Mouse (Mus musculus): ENCODE measurements around the gene Col4a3bp.

Gene Col4a3bp

GRCm38 (mm10) chr13:96542081-96542889 is at the start of gene Col4a3bp, which contains the start of gene Polk:
Gene Col4a3bp (plus strand): TSS chr13:96542618.
Gene Polk (minus strand): TSS chr13:96542579.
- DNase-seq, result peak; percentile 98

- no peak for DNase-seq
These were observed 45.8 kb upstream of the Col4a3bp start for GRCm38 (mm10) chr13:96496630-96497029.

GRCm38 (mm10) chr13:96499891-96500290 is 42.5 kb upstream of the Col4a3bp start:
- DNase-seq, result no peak

GRCm38 (mm10) chr13:96505661-96506060 is 36.8 kb upstream of the Col4a3bp start:
- DNase-seq, result no peak

GRCm38 (mm10) chr13:96506313-96506712 is 36.1 kb upstream of the Col4a3bp start:
- DNase-seq, result no peak

GRCm38 (mm10) chr13:96507541-96507940 is 34.9 kb upstream of the Col4a3bp start:
- no peak for DNase-seq

- no peak for DNase-seq
These were observed 31.8 kb upstream of the Col4a3bp start for GRCm38 (mm10) chr13:96510635-96511034.

GRCm38 (mm10) chr13:96511262-96511661 is 31.2 kb upstream of the Col4a3bp start:
- no peak for DNase-seq

- DNase-seq, result no peak
These were observed 30.5 kb upstream of the Col4a3bp start for GRCm38 (mm10) chr13:96511893-96512292.

GRCm38 (mm10) chr13:96514154-96514942 is 28.1 kb upstream of the Col4a3bp start:
- DNase-seq, result no peak

GRCm38 (mm10) chr13:96516249-96516648 is 26.2 kb upstream of the Col4a3bp start:
- DNase-seq, result no peak

- no peak for DNase-seq
These were observed 25.1 kb upstream of the Col4a3bp start for GRCm38 (mm10) chr13:96517335-96517734.

GRCm38 (mm10) chr13:96521294-96521693 is 21.1 kb upstream of the Col4a3bp start:
- DNase-seq, result no peak

- DNase-seq, result no peak
These were observed 15.4 kb upstream of the Col4a3bp start for GRCm38 (mm10) chr13:96527022-96527421.

- DNase-seq, result no peak
These were observed 14.6 kb upstream of the Col4a3bp start for GRCm38 (mm10) chr13:96527856-96528255.

GRCm38 (mm10) chr13:96528776-96529175 is 13.6 kb upstream of the Col4a3bp start:
- DNase-seq, result no peak

GRCm38 (mm10) chr13:96529542-96529941 is 12.9 kb upstream of the Col4a3bp start:
- no peak for DNase-seq

- no peak for DNase-seq
These were observed 12.4 kb upstream of the Col4a3bp start for GRCm38 (mm10) chr13:96530064-96530463.

GRCm38 (mm10) chr13:96532176-96532575 is 10.2 kb upstream of the Col4a3bp start:
- DNase-seq, result peak; percentile 25

- DNase-seq, result no peak
These were observed 8.7 kb upstream of the Col4a3bp start for GRCm38 (mm10) chr13:96533742-96534141.

- no peak for DNase-seq
These were observed 5.4 kb upstream of the Col4a3bp start for GRCm38 (mm10) chr13:96536821-96537572.

- no peak for DNase-seq
These were observed 4.3 kb upstream of the Col4a3bp start for GRCm38 (mm10) chr13:96538103-96538502.

- DNase-seq, result no peak
These were observed 1.0 kb upstream of the Col4a3bp start for GRCm38 (mm10) chr13:96541381-96541780.
